Mouse (Mus musculus) cerebellum, adult 11 months (tissue): ENCODE measurements around the gene Prss16.
A peak's percentile ranks its signal among the peaks of the same experiment; 100 is the strongest.

Experiments used
- DNase-seq: peaks from one replicate; pipeline ENCODE4 v3.0.0; 2022

Prss16 gene

DNA sequence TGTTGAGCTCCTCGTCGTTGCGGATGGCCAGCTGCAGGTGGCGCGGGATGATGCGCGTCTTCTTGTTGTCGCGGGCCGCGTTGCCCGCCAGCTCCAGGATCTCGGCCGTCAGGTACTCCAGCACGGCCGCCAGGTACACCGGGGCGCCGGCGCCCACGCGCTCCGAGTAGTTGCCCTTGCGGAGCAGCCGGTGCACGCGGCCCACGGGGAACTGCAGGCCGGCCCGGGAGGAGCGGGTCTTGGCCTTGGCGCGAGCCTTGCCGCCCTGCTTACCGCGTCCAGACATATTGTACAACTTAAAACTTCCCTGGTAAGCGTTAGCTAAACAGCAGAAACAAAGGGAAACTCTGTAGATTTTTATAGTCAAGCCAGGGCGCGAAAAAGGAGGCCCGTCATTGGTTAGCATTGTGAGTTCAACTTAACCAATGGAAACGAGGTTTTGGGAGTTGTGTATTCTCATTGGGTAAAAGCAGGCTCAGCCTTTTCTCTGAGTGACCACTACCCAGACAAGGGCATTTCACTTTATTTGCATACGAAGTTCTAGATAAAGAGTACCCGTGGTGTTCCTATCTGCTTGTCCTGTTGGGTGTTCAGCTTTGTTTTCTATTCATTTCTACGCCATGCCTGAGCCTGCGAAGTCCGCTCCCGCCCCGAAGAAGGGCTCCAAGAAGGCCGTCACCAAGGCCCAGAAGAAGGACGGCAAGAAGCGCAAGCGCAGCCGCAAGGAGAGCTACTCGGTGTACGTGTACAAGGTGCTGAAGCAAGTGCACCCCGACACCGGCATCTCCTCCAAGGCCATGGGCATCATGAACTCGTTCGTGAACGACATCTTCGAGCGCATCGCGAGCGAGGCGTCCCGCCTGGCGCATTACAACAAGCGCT is 26.0 kb upstream of the Prss16 start, which contains the start of the genes Hist1h2ah and Hist1h2bk:
Gene Hist1h2ah (minus strand): TSS at position 302 of the 882 bp plus-strand sequence.
Gene Hist1h2bk (plus strand): TSS at position 604 of the 882 bp plus-strand sequence.
- DNase-seq = peak; percentile 75

DNA sequence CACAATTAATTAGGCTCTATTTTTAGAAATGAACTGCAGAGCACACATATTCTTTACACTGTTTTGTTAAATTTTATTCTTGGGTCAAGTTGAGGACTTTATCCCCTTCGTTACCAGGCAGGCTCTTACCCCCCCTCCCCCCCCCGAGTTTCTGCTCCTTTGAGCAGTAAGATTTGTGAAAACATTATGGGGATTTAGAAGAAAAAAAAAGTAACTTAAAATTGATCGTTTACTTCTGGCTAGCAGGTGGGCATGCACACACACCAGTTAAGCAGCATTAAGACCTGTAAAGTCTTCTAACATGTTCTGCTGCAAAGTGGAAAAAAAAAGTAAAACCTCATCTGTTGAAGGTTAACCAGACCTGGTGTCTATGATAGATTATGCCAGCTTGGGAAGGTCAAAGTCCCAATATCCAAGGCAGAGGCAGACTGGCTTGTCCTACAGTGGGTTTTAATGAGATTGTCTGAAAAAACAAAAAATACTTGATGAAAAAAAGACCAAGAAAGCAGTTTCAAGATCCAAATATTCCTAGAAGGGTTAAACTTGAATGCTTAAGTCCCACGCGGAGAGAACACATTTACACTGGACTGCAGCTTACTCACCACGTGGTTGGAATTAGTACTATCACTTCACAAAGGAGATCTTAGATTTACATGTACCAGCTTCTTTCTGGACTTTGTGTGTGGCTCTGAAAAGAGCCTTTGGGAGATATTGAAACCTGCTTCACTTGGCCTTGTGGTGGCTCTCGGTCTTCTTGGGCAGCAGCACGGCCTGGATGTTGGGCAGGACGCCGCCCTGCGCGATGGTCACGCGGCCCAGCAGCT is 25.1 kb upstream of the Prss16 start:
- no peak for DNase-seq

DNA sequence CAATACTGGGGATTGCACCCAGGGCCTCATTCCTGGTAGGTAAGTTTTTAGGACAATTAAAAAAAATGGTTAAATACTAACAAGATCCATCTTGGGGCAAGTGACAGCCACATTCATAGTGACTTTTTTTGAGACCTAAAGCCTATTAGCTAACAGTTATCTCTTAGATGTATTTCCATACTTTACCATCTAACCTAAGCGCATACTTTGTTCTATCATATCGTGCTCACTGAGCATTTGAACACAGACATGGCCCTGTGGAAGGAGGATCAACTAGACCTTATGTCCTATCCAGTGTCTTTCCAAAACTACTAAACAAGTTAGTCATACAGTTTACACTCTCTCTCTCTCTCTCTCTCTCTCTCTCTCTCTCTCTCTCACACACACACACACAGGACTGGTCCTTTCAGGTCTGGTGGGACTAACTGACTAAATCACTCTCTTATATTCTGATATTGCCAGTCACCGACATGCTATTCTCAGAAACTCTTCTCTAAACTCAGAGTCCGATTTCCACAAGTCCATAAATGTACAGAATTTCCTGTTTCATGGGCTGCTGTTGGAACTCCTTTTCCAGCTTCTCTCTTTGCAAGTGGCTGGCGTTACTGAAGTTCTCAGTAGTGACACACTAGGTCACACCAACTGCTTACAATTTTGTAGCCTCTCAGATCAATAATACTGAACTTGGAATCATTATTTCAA is 24.4 kb upstream of the Prss16 start:
- no peak for DNase-seq

DNA sequence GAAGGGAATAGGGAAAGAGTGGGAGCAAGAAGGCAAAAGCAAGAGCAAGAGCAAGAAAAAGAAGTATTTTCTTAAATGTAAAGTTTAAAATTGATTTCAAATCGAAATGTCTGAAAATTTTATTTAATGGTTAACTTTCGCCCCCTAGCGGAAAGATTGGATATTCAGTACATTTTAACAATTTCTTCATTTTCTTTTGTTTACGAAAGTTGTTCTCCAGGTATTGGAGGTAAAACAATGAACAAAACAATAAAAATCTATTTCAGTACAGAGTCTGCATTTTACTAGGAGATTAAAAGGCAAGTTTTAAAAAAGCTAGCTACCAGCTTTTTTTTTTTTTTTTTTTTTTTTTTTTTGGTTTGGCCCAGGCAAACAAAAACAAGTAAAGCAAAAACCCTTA is 21.0 kb upstream of the Prss16 start:
- no peak for DNase-seq

DNA sequence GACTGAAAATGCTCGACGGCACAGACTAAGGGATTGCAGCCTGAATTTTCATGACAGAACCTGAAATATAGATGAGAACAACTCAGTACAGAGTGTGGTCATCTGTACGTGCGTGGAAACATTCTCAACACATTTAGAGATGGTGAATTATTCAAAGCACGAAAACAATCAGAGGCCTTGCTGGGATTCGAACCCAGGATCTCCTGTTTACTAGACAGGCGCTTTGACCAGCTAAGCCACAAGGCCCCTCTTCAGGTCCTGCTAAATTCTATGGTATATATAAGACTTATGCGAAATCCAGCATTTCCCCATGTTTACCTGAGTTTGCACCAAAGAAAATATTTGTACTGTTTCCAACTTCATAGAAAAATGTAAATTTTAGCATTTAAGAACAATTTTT is 20.4 kb upstream of the Prss16 start:
- no peak for DNase-seq

DNA sequence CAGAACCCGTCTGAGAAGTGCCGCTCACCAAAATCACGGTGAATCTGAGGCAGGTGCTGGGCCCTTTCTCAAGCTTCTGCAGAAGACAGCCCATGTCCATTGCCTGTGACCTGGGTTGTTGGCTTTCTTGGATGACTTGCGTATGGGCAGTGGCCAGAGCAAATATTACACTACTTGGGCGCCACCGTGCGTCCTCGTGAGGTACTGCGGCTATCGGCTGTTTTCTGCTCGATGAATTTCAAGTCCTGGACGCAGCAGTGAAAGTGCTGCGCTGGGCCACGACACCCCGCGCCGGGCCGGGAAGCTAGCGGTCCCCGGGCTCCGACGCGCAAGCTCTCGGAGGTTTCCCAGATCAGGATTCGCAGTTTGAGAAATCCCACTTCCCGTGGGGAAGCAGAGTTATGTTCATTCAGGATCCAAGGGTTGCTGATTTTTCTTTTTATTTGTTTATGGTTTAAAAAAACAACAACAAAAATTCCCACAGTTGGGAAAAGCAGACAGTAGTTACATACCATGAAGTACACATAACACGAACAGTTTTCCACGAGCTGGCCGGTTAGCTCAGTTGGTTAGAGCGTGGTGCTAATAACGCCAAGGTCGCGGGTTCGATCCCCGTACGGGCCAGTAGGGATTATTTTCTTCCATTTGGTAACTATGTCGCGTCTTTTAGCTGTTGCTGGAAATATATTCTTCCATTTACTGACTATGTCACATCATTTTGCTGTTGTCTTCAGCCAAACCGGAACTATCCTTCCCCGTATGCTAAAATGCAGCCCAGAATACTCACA is 19.3 kb upstream of the Prss16 start:
- DNase-seq = peak; percentile 93

DNA sequence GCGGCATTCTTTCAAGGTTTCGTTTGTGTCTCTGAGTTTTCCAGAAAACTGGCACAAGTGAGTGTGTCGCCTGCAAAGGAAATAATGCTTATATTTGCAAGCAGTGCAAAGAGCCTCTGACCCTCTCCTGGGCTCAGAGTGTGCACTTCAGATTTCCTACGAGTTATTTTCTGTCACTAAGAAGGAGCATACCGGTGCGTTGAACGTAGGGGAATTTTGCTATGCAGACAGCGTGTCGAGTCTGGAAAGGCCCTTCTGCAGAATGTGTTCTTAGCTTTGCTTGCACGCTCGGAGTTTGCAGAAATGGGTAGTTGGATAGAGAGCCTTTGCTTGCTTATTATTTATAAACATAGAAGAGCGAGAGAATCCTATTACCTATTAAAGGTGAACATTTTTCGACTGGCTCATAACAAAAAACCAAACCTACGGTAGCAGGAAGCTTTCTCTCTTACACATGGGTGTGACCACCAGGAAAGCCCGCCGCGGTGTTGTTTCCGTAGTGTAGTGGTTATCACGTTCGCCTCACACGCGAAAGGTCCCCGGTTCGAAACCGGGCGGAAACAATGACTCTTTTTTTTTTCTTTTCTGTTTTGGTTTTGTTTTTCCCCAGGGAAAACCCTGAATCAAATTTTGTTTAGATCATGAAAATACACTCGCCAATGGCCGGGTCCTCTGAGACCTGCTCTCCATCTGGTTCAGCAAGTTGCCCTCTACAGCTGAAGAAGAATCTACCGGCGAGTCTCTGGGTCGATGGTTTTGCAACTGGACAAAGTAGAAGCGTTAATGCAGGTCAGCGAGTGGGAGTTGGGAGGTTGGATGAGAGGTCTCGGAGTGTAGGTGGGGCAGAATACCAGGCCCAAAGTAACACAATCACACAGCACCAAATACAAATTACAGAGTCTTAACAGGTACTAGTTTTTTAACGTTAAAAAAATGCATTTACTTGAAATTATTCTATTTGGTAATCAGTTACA is 16.8 kb upstream of the Prss16 start:
- DNase-seq = peak; percentile 64

DNA sequence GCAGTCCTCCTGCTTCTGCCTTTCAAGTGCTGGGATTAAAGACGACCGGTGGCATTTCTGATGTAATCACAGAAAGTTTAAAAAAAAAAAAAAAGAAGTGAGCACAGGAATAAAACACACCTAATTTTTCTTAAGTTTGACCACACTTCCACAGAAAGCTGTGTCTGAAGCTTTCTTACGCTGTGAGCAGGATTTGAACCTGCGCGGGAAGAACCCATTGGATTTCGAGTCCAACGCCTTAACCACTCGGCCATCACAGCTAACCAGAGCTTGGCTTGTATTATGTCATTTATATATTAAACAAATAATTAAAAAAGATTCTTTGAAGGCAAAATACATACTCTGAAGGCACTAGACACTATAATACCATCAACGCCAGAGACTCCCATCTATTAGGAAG is 12.7 kb upstream of the Prss16 start:
- peak; percentile 62 for DNase-seq

DNA sequence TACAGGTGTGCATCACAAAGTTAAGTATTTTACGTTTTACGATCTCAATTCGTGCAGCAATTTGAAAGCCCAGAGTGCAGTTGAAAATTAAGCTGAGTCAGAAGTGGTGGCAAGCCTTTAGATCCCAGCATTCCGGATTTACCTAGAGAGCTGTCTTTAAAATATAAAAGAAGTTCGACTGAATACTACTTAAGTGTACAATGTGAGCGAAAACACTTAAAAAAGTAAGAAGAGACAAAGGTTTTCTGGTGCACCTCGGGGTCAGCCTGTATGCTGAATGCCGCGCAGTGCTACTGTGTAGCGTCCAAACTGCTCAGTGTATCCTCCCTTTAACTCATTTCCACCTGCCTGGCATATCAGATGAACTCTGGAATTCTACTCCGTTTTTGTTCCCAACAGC is 12.0 kb upstream of the Prss16 start:
- no peak for DNase-seq

DNA sequence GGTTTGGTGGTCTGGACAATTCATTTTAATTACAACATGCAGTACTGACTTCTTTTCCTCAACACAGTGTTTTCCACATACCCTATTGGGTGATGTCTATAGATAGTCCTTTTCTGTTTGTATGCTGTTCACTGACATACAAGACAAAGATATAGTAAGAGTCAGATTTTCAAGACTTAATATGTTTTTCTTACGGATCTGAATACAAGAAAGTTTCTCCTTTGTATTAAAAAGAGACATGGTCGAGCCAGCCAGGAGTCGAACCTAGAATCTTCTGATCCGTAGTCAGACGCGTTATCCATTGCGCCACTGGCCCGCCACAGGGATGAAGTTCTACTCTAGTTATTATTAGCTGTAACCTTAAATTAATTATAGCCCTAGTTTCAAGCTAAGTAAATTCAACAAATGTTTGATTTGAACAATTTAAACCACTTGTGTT is 11.4 kb upstream of the Prss16 start:
- no peak for DNase-seq

DNA sequence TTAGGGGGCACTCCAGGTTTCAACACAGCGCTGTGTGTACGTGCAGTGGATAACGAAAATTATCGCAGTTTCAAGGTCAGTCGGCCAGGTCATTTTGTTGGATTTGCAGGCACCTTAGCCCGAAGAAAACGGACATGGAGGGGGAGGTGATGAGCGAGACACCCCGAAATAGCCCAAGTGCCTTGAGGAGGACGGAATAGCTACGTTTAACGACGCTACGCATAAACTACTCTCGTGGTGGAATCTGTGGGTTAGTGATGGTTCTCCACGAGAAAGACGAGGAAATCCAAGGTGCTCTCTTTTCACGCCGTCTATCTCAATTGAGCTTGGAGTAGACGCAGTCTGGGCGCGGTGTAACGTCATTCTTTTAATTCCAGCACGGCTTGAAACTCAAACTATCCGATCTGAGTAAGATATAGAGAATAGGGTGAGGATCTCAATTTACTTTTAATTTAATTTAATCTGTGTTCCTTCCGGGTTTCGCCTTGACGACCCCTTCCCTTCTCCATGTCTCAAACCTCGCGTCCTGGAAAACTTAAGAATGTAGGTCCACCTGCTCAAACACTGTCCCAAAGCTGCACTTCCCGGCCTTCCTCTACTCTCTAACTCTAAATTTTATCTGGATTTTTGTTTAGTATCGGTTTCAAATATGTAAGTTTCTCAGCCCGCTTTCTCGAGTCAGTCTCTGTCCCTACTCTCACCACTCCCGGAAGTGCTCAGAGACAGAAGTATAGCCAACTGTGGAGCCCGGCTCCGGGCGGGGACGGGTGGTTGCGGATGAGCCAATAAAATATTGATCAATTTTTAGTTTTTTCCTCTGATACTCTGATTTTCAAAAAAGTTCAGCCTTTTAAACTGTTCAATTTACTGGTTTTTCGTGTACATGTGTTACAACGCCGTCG is 10.6 kb upstream of the Prss16 start:
- DNase-seq = no peak

DNA sequence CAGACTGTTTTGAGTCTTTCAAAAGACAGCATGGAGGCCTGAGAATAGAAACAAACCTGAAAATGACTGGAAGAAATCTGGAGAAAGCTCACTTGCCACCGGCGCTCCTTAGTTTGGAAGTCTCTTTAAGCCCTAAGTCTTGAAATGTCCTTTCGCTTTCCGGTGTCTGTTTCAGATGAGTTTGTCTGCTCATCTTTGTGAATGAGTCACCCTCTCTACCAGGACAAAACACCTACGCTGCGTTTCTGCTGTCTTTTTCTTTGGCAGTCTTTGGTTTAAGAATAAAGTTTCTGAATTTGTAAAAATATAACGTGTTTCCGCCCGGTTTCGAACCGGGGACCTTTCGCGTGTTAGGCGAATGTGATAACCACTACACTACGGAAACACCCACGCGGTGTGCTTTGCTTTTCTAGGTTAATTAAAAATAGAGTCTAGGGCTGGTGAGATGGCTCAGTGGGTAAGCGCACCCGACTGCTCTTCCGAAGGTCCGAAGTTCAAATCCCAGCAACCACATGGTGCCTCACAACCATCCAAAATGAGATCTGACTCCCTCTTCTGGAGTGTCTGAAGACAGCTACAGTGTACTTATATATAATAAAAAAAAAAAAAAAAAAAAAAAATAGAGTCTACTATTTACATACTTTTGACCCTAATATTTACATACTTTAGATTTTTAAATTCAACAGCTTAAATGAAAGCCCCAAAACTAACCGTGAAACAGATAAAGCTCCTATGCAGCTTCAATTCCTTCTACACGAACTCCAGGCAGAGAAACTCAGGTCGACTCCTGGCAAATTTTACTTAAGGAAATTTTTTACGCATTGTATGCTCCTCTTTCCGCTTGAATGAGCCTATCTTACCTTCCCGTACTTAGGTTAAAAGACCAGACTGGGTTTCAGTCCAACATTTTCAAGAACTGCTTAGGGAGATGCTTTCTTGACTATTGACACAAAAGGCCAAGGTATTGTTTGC is 6.2 kb upstream of the Prss16 start:
- peak; percentile 44 for DNase-seq

DNA sequence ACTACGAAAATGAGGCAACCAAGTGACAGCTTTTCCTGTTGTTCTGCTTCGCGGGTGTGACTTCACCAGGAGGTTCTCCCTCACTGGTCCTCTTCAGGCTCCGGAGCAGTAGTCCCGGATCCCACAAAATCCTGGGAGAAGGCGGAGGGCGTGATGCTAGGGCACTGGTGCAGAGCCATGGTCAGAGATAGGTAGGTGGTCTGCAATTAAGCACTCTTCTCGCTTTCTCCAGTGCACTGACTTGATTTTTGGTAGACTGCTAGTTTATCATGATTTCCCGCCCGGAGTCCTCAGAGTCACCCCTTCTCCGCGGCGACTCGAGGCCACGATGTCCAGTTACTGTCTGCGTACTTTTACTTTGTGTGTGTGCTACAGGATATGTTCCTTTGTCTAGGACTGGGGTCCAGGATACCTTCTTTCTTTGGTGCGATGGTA is 4.9 kb upstream of the Prss16 start:
- DNase-seq = no peak

DNA sequence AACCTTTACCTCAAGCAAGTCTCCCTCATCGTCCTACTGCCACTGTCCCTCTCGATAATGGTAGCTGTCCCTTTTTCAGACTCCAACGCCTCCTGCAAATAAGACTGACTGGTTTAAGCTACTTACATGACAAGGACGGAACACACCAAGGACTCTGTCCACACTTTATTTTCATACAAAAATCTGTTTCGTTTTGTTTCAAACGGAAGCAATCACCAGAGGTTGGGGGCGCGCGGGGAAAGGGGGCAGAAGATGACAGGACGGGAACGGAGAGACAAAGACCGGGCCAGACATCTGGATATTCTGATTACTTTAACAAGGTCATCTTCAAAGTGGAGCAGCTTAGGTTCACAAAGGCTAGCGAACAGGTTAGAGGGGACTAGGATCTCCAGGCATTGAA is 4.2 kb upstream of the Prss16 start:
- DNase-seq = no peak

DNA sequence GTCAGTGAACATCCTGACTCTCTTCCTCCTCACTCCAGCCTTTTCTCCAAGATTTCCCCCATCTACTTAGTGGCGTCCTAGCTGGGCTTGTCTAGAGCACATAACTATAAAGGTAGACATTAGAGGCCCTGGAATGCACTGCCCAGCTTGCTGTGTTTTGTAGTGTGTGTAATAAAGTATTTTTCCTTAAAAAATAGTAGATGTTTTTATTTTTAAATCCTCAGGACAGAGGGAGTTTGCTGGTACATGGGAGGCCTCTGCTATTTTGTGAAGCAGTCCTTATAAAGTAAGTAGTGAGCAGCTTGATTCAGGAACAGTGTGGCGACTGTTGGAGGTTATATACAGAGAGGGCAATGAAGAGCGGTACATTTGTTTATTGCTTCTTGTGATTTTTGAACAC is 835 bp downstream of the Prss16 start:
- DNase-seq = no peak

DNA sequence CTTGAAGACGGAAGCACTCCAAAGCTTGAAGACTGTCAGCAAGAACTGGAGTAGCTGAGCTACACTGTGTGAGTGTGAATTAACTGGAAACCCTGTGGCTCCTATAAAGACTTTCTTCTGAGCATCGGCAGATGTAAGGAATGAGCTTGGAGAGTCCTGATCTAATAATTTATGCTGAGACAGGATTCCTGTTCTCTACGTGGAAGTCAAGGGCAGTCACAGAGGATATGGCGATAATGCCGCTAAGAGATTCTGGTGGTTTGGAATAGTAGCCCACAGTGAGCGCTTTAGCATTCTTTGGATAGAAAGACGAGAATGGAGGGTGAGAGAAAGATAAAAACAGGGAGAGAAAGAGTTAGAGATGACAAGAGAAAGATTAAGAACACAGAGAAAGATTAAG is 1.7 kb downstream of the Prss16 start:
- DNase-seq = no peak

DNA sequence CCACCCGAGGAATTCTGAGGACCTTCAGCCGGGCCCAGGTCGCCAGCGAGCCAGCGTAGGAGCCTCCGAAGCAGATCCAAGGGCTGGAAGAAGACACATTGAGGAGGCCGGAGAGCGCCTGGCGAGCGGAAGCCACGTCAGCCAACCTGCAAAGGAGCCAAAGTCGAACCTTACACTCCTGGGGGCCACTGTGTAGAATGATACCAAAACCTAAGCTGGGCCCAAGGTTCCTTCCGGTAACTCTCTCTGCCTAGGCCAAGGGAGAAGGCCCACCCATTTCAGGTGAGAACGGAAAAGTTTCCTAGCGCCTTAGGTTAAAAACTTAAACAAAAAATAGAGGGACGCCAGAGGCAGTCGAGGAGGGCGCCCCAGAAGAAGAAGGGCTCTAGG is 2.4 kb downstream of the Prss16 start:
- no peak for DNase-seq

DNA sequence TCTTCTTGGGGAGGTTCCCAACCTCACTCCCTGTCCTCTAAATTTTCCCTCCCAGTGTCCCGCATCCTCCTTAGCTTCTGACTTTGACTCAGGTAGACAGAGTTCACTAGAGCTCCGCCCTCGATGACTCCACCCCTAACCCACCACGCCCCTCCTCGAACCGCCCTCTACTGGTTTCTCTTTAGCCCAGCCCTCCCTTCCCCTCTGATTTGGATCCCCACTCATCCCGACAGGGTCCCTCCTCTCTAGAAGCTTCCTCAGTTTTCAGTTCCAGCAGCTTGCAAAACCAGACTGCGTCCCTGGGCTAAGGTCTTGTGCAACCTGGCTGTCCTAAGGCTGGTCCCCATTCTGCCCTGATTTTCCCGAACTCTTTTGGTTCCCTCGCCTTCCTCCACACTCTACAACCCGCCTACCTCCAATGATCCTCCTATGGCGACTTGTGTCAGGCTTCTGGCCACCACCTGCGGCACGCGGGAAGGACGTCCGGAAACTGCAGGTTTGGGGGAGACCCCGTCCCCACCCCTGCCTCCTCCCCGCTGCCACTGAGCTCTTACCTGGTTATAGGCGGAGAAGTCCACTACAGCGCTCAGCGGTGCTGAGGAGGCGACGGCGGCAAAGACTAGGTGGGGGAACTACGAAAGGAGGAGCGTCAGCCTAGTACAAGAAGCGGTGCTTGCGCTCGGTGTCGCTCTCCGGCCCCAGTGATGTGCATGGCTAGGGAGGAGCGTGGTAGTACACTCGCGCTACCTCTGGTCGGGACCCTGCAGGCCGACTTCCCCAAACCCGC is 3.0 kb downstream of the Prss16 start:
- no peak for DNase-seq
